Mouse (Mus musculus): ENCODE data around the gene Gm20388. TPM values are rescaled to one million over a fixed set of nuclear protein-coding genes. Genes with fewer than 3 reads are reported as not detected.

Gm20388 gene
- total and polyA plus RNA-seq, 3 experiments = 0.02 to 0.05 TPM; not detected in 1

DNA sequence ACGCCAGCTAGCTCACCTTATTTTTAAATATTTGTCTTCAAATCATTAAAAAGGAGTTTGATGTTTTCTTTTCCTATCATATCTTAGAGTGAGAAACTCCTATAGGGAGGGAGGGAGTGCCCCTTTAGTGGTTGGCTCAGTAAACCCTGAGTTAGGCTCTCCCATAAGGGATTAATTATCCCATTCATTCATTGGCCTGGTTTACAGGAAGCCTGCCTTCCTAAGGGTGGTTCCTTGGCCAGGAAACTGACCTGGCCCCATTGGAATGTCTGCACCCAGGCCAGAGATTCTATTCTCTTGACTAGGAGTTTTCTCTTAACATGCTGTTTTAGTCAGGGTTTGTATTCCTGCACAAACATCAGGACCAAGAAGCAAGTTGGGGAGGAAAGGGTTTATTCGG is 3977.3 kb downstream of the Gm20388 start:
- Histone ChIP-seq H3K27me3 (ENCODE audit: insufficient read depth, low read length) (peaks cover 41% of the 10 kb centered on the region), H3K36me3 (replicated peaks) (no peaks in the 10 kb centered on the region), H3K9me3 (replicated peaks) (no peaks in the 10 kb centered on the region), H3K4me1 (ENCODE audit: insufficient read depth, low read depth, low read length) (no peaks in the 10 kb centered on the region), H3K4me3 (ENCODE audit: low read depth, low read length) (no peak overlapping the region)
- DNase-seq (ENCODE audit: low spot score) (no peak), ATAC-seq (ENCODE audit: extremely low read depth, insufficient number of reproducible peaks, low FRiP score, poor library complexity, severe bottlenecking) (no peak)
- TF ChIP-seq GATA1 (IDR thresholded peaks at IDR 0.05; ENCODE audit: borderline replicate concordance, low read length) (no peak), POLR2AphosphoS5 (IDR thresholded peaks at IDR 0.05; ENCODE audit: insufficient replicate concordance, low read depth, low read length) (no peak), TAL1 (conservative IDR thresholded peaks at IDR 0.05; ENCODE audit: low read depth, low read length) (no peak), GATA2 (IDR thresholded peaks at IDR 0.05; ENCODE audit: borderline replicate concordance, low read depth, low read length) (no peak), CTCF (IDR thresholded peaks at IDR 0.05; ENCODE audit: low read depth, low read length) (no peak)

DNA sequence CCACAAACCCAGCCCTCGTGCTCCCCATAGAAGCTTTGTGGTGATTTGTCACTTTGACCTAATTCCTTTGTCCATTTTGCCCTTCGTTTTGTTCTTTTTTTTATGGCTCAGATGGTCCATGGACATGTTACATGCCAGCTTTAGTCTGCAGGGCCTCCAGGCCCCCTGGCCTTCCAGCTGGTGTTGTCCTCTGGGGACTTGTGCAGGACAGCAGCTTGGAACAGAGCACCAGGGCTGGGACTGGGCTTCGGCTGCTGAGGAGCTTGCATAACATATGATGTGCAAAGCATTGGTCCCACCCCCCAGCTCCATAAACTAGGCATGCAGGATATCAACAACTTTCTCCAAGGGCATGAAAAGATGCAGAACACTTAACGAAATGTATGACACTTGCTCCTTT is 3979.2 kb downstream of the Gm20388 start:
- TF ChIP-seq GATA1 (IDR thresholded peaks at IDR 0.05; ENCODE audit: borderline replicate concordance, low read length) (no peak), GATA2 (IDR thresholded peaks at IDR 0.05; ENCODE audit: borderline replicate concordance, low read depth, low read length) (no peak), POLR2AphosphoS5 (IDR thresholded peaks at IDR 0.05; ENCODE audit: insufficient replicate concordance, low read depth, low read length) (no peak), TAL1 (conservative IDR thresholded peaks at IDR 0.05; ENCODE audit: low read depth, low read length) (no peak), CTCF (IDR thresholded peaks at IDR 0.05; ENCODE audit: low read depth, low read length) (no peak)

GRCm38 (mm10) chr8:123891271-123891670 is 3980.6 kb downstream of the Gm20388 start:
- Histone ChIP-seq H3K9me3 (replicated peaks) (no peaks in the 10 kb centered on the region), H3K36me3 (replicated peaks) (no peaks in the 10 kb centered on the region), H3K27me3 (ENCODE audit: insufficient read depth, low read length) (peaks cover 16% of the 10 kb centered on the region), H3K4me3 (ENCODE audit: low read depth, low read length) (no peak overlapping the region), H3K4me1 (ENCODE audit: insufficient read depth, low read depth, low read length) (no peaks in the 10 kb centered on the region)
- TF ChIP-seq POLR2AphosphoS5 (IDR thresholded peaks at IDR 0.05; ENCODE audit: insufficient replicate concordance, low read depth, low read length) (no peak), CTCF (IDR thresholded peaks at IDR 0.05; ENCODE audit: low read depth, low read length) (no peak), GATA2 (IDR thresholded peaks at IDR 0.05; ENCODE audit: borderline replicate concordance, low read depth, low read length) (no peak), GATA1 (IDR thresholded peaks at IDR 0.05; ENCODE audit: borderline replicate concordance, low read length) (no peak), TAL1 (conservative IDR thresholded peaks at IDR 0.05; ENCODE audit: low read depth, low read length) (no peak)
- no peak for ATAC-seq (ENCODE audit: extremely low read depth, insufficient number of reproducible peaks, low FRiP score, poor library complexity, severe bottlenecking)
- DNase-seq (ENCODE audit: low spot score) = peak; percentile 31

More for the DNA sequence above, 3979.2 kb downstream of the Gm20388 start:
- DNase-seq (ENCODE audit: low spot score) (no peak), ATAC-seq (ENCODE audit: extremely low read depth, insufficient number of reproducible peaks, low FRiP score, poor library complexity, severe bottlenecking) (no peak)
- no peaks in the 10 kb centered on the region for H3K9me3 ChIP-seq (replicated peaks)
- H3K4me3 ChIP-seq (ENCODE audit: low read depth, low read length) = no peak overlapping the region
- H3K36me3 ChIP-seq (replicated peaks) = no peaks in the 10 kb centered on the region
- H3K27me3 ChIP-seq (ENCODE audit: insufficient read depth, low read length) = peaks cover 26% of the 10 kb centered on the region
- H3K4me1 ChIP-seq (ENCODE audit: insufficient read depth, low read depth, low read length) = no peaks in the 10 kb centered on the region

- TF ChIP-seq GATA2 (IDR thresholded peaks at IDR 0.05; ENCODE audit: borderline replicate concordance, low read depth, low read length) (no peak), CTCF (IDR thresholded peaks at IDR 0.05; ENCODE audit: low read depth, low read length) (no peak)
- DNase-seq (ENCODE audit: low spot score) (no peak), ATAC-seq (ENCODE audit: extremely low read depth, insufficient number of reproducible peaks, low FRiP score, poor library complexity, severe bottlenecking) (no peak)
- peaks cover 9% of the 10 kb centered on the region; the same call in 1 of the 2 replicates for H3K27me3 ChIP-seq (ENCODE audit: insufficient read depth, low read length)
- no peaks in the 10 kb centered on the region for H3K4me1 ChIP-seq (ENCODE audit: insufficient read depth, low read depth, low read length)
- H3K4me3 ChIP-seq (ENCODE audit: low read depth, low read length) = no peak overlapping the region
- peaks cover 4% of the 10 kb centered on the region for H3K36me3 ChIP-seq (replicated peaks)
- H3K9me3 ChIP-seq (replicated peaks) = no peaks in the 10 kb centered on the region
These were observed 3981.4 kb downstream of the Gm20388 start for GRCm38 (mm10) chr8:123891883-123892585.

DNA sequence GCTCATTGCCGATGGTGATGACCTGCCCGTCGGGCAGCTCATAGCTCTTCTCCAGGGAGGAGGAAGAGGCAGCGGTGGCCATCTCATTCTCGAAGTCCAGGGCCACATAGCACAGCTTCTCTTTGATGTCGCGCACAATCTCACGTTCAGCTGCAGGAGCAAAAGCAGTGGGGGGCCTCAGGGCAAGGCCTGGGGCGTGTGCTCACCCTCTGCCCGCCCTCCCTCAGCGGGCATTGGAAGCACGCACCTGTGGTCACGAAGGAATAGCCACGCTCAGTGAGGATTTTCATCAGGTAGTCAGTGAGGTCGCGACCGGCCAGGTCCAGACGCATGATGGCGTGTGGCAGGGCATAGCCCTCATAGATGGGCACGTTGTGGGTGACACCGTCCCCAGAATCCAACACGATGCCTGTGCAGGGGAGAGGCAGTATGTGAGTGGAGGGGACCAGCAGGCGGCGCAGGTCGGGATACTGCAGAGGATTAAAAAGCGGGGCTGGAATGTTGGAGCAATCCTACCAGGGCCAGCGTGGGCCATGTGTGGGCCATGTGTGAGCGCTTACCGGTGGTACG is 3982.0 kb downstream of the Gm20388 start:
- no peak for DNase-seq (ENCODE audit: low spot score)
- peaks cover 9% of the 10 kb centered on the region for H3K36me3 ChIP-seq (replicated peaks)
- ATAC-seq (ENCODE audit: extremely low read depth, insufficient number of reproducible peaks, low FRiP score, poor library complexity, severe bottlenecking) = no peak
- peaks cover 9% of the 10 kb centered on the region; the same call in 1 of the 2 replicates for H3K27me3 ChIP-seq (ENCODE audit: insufficient read depth, low read length)
- no peaks in the 10 kb centered on the region for H3K9me3 ChIP-seq (replicated peaks)
- H3K4me1 ChIP-seq (ENCODE audit: insufficient read depth, low read depth, low read length) = no peaks in the 10 kb centered on the region
- H3K4me3 ChIP-seq (ENCODE audit: low read depth, low read length) = no peak overlapping the region
- TF ChIP-seq TAL1 (conservative IDR thresholded peaks at IDR 0.05; ENCODE audit: low read depth, low read length) = no peak
- TF ChIP-seq CTCF (IDR thresholded peaks at IDR 0.05; ENCODE audit: low read depth, low read length) = 0 out of 2 replicates have a peak, but pooled peaks have one; percentile 4
- TF ChIP-seq POLR2AphosphoS5 (IDR thresholded peaks at IDR 0.05; ENCODE audit: insufficient replicate concordance, low read depth, low read length) = no peak

GRCm38 (mm10) chr8:123893413-123893812 is 3982.8 kb downstream of the Gm20388 start:
- no peak for ATAC-seq (ENCODE audit: extremely low read depth, insufficient number of reproducible peaks, low FRiP score, poor library complexity, severe bottlenecking)

More at GRCm38 (mm10) chr8:123893413-123893812, 3982.8 kb downstream of the Gm20388 start:
- H3K36me3 ChIP-seq (replicated peaks) = peaks cover 13% of the 10 kb centered on the region
- H3K9me3 ChIP-seq (replicated peaks) = no peaks in the 10 kb centered on the region
- no peaks in the 10 kb centered on the region for H3K4me1 ChIP-seq (ENCODE audit: insufficient read depth, low read depth, low read length)
- TF ChIP-seq GATA2 (IDR thresholded peaks at IDR 0.05; ENCODE audit: borderline replicate concordance, low read depth, low read length) (no peak), CTCF (IDR thresholded peaks at IDR 0.05; ENCODE audit: low read depth, low read length) (no peak), TAL1 (conservative IDR thresholded peaks at IDR 0.05; ENCODE audit: low read depth, low read length) (no peak), POLR2AphosphoS5 (IDR thresholded peaks at IDR 0.05; ENCODE audit: insufficient replicate concordance, low read depth, low read length) (no peak), GATA1 (IDR thresholded peaks at IDR 0.05; ENCODE audit: borderline replicate concordance, low read length) (no peak)
- no peak for DNase-seq (ENCODE audit: low spot score)
- no peak overlapping the region for H3K4me3 ChIP-seq (ENCODE audit: low read depth, low read length)
- H3K27me3 ChIP-seq (ENCODE audit: insufficient read depth, low read length) = peaks cover 9% of the 10 kb centered on the region; the same call in 1 of the 2 replicates

Data from G1E (cell line).